9 mouse cellular contexts compared by ENCODE assay signal in the genomic region with DNA sequence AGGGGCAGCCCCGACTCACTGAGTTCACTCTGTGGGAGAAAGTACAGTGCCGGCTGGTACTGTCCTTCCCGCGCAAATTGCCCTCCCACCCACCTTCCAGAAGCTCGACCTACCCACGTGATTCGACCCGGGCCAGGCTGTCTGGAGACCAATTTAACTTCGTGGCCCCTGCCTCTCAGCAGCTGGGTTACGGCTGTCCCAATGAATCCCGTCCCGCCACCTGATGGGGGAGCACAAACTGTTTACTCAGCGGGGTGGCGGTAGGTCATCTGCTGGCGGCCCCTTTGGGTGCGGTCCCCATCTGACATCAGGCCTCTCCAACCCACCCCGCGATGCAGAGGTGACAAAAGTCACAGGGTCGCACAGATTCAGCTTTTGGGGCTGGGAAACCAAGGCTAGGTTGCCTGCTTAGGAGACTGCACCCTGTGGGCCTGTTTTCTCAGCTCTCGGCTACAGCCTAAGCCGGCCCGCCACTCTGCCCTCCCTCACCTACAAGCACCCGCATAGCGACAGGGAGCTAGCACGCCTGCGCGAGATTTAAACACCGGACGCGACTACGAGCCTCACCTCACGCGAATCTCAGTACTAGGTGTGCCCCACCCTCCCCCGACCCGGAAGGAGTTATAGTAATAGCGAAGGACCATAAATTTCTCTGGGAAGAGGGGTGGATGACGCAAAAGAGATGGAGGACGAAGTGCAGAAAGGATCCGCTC. TPM values are rescaled to one million over a fixed set of nuclear protein-coding genes. Genes with fewer than 3 reads are reported as not detected.
DNase-seq lines count a peak whose midpoint lies in the region; ATAC-seq and TF ChIP-seq lines count a peak whose summit lies in the region.
"Had no signal": no experiment of that assay in that cellular context is flagged by ENCODE, and none has a peak within 500 bp of the region (broad histone marks: within the 10 kb centered on the region; RNA-seq: fewer than 3 reads in every experiment).

Sdr39u1 (minus strand) TSS at position 593 of the 713 bp plus-strand sequence.

- ATAC-seq in CD4-positive, CD25-positive, alpha-beta regulatory T cell, adult 4 months, result peak; percentile 97
- ATAC-seq in forebrain, embryonic 15.5 days (replicated peaks), result peak; percentile 96
- ATAC-seq in liver, embryonic 14.5 days (ENCODE audit: insufficient read depth), result peak; percentile 73
- peak; percentile 92 for ATAC-seq in stomach, embryonic 14.5 days (ENCODE audit: insufficient number of reproducible peaks, insufficient read depth, low FRiP score, low read depth)

- H3K9ac ChIP-seq in forebrain, embryonic 15.5 days (replicated peaks), result peak within 1 kb of the TSS; percentile 77
- H3K9ac ChIP-seq in liver, embryonic 14.5 days (replicated peaks), result peak within 1 kb of the TSS; percentile 40
- peak within 1 kb of the TSS; percentile 37 for H3K9ac ChIP-seq in stomach, embryonic 14.5 days (replicated peaks; ENCODE audit: low read depth, low read length)

- WGBS in forebrain, embryonic 15.5 days, result 4% methylated on average over 39 of the region's 39 CpGs
- 1% methylated on average over 39 of the region's 39 CpGs for WGBS in liver, embryonic 14.5 days (ENCODE audit: insufficient replicate concordance)
- WGBS in stomach, embryonic 14.5 days, result under 1% methylated on average over 39 of the region's 39 CpGs

- H3K36me3 ChIP-seq in forebrain, embryonic 15.5 days, result peaks cover 27% of the 10 kb centered on the region
- peaks cover 13% of the 10 kb centered on the region for H3K36me3 ChIP-seq in liver, embryonic 14.5 days (replicated peaks; ENCODE audit: control insufficient read depth, insufficient read depth, low read depth)
- peaks cover 35% of the 10 kb centered on the region for H3K36me3 ChIP-seq in stomach, embryonic 14.5 days (ENCODE audit: control insufficient read depth, insufficient read depth, low read length)

- intact Hi-C loops in heart, postnatal 10 days (cut with DNase I), result no loop called here

- H3K27ac ChIP-seq in forebrain, embryonic 15.5 days (replicated peaks), result peak within 1 kb of the TSS; percentile 77
- H3K27ac ChIP-seq in liver, embryonic 14.5 days, result no peak within 1 kb of the TSS
- peak within 1 kb of the TSS; percentile 87 for H3K27ac ChIP-seq in stomach, embryonic 14.5 days (ENCODE audit: low read length)

- H3K4me2 ChIP-seq in forebrain, embryonic 15.5 days (replicated peaks), result peak within 1 kb of the TSS; percentile 88
- peak within 1 kb of the TSS; percentile 62 for H3K4me2 ChIP-seq in liver, embryonic 14.5 days (ENCODE audit: low read depth)
- H3K4me2 ChIP-seq in stomach, embryonic 14.5 days (replicated peaks; ENCODE audit: low read depth, low read length), result peak within 1 kb of the TSS; percentile 85

- peaks cover 16% of the 10 kb centered on the region for H3K4me1 ChIP-seq in forebrain, embryonic 15.5 days
- H3K4me1 ChIP-seq in liver, embryonic 14.5 days (replicated peaks; ENCODE audit: control insufficient read depth in 2 of 2, insufficient read depth in 2 of 2, low read length in 1 of 2), result peaks cover 2 to 19% of the 10 kb centered on the region in 2 experiments; a peak in 3 of 4 replicates
- peaks cover 13% of the 10 kb centered on the region; the same call in 1 of the 2 replicates for H3K4me1 ChIP-seq in stomach, embryonic 14.5 days (ENCODE audit: control insufficient read depth, insufficient read depth, low read length)

- peak within 1 kb of the TSS; percentile 50 for H3K4me3 ChIP-seq in forebrain, embryonic 15.5 days
- H3K4me3 ChIP-seq in liver, embryonic 14.5 days (ENCODE audit: insufficient read depth in 1 of 2, low read depth in 2 of 2, low read length in 2 of 2), result peak within 1 kb of the TSS; percentile 43 to 49
- H3K4me3 ChIP-seq in stomach, embryonic 14.5 days (ENCODE audit: low read depth, low read length), result peak within 1 kb of the TSS; percentile 36

- no peak for TF ChIP-seq EP300 in liver, embryonic 14.5 days (IDR thresholded peaks at IDR 0.05; ENCODE audit: low read depth)

- H3K9me3 ChIP-seq in forebrain, embryonic 15.5 days, result no peaks in the 10 kb centered on the region
- no peaks in the 10 kb centered on the region for H3K9me3 ChIP-seq in liver, embryonic 14.5 days (ENCODE audit: control insufficient read depth, low read length)
- no peaks in the 10 kb centered on the region for H3K9me3 ChIP-seq in stomach, embryonic 14.5 days (ENCODE audit: control insufficient read depth, low read depth, low read length)
- H3K9me3 ChIP-seq: G1E had no signal

- no peaks in the 10 kb centered on the region for H3K27me3 ChIP-seq in forebrain, embryonic 15.5 days
- H3K27me3 ChIP-seq in liver, embryonic 14.5 days (ENCODE audit: control insufficient read depth, insufficient read depth, low read length), result no peaks in the 10 kb centered on the region; the same call in 1 of the 2 replicates
- no peaks in the 10 kb centered on the region for H3K27me3 ChIP-seq in stomach, embryonic 14.5 days (ENCODE audit: control insufficient read depth, insufficient read depth, low read length)

- TF ChIP-seq CTCF in liver, embryonic 14.5 days (IDR thresholded peaks at IDR 0.05; ENCODE audit: low read depth), result no peak; the same call in 1 of the 2 replicates

- DNase-seq in cerebellum, adult 11 months, result peak; percentile 90
- peak; percentile 89 to 90 for DNase-seq in heart, postnatal 10 days
- DNase-seq in kidney, postnatal 4 days, result peak; percentile 89 to 94
- peak; percentile 47 to 50 (median 49) for DNase-seq in liver, embryonic 14.5 days (ENCODE audit: low read depth in 3 of 3, low spot score in 3 of 3)
- peak; percentile 82 for DNase-seq in neural tube, embryonic 10.5 days (ENCODE audit: extremely low spot score, low spot score)

RNA-seq across cellular contexts. Expression of gene Sdr39u1, which starts in this region (rescaled TPM):
- polyA plus RNA-seq in CD4-positive, CD25-positive, alpha-beta regulatory T cell, adult 4 months (2017; shearing (Covaris generic)), result 100 to 1,000 TPM in 1 of 2 experiments, 10 to 100 TPM in 1; 88.4 to 115 TPM
- 106 and 112 TPM in 2 replicates for polyA plus RNA-seq in forebrain, embryonic 15.5 days (2015; fragmentation: Nextera tagmentation; extraction: Ambion mirVana)
- total RNA-seq in heart, postnatal 10 days (2021), result 10 to 100 TPM; 73.2 to 79.9 TPM
- polyA plus RNA-seq in liver, embryonic 14.5 days (2012; rRNA removed), result 6.1 and 6.7 TPM in 2 replicates
- polyA plus RNA-seq in liver, embryonic 14.5 days (2014; fragmentation: Nextera tagmentation; extraction: Ambion mirVana), result 11.8 and 12.0 TPM in 2 replicates
- polyA plus RNA-seq in stomach, embryonic 14.5 days (2014; fragmentation: Nextera tagmentation; extraction: Ambion mirVana), result 64.4 and 71.5 TPM in 2 replicates
- polyA plus RNA-seq: G1E had no signal
